Mouse (Mus musculus) heart, embryonic 13.5 days (tissue): ENCODE measurements at regions not wholly inside any gene's neighbourhood (a gene's known extent, or its start where the extent isn't known, plus 50 kb on each side); places are given as distances from the start of the nearest gene placed in this dataset.

ENCODE experiments used
- ATAC-seq: fragments of 200-750 bp; cut with Nextera tagmentation; 2 replicates; pipeline ENCODE4 v1.8.0; 2017; ENCODE audit warnings: moderate TSS enrichment; ENCODE audit not compliant: insufficient number of reproducible peaks, low FRiP score, low TSS enrichment; ENCODE audit errors: extremely low read depth
- H3K27ac ChIP-seq: fragments of 300-500 bp; sonication (generic); replicated peaks from 2 replicates; pipeline ENCODE4 v1.5.1; 2015; ENCODE audit warnings: moderate library complexity, mild to moderate bottlenecking, inconsistent platforms
- H3K27me3 ChIP-seq: fragments of 300-500 bp; sonication (generic); replicated peaks from 2 replicates; pipeline ENCODE4 v1.6.1; 2015; ENCODE audit warnings: mild to moderate bottlenecking, inconsistent platforms
- H3K36me3 ChIP-seq: fragments of 300-500 bp; sonication (generic); 2 replicates; pipeline ENCODE4 v1.6.1; 2015; ENCODE audit warnings: mild to moderate bottlenecking, inconsistent platforms
- H3K4me1 ChIP-seq: fragments of 300-500 bp; sonication (generic); 2 replicates; pipeline ENCODE4 v1.6.1; 2015; ENCODE audit warnings: inconsistent platforms
- H3K4me2 ChIP-seq: fragments of 300-500 bp; sonication (generic); 2 replicates; pipeline ENCODE4 v1.6.1; 2015; ENCODE audit warnings: inconsistent platforms, mild to moderate bottlenecking, moderate library complexity
- H3K4me3 ChIP-seq: fragments of 300-500 bp; sonication (generic); 2 replicates; pipeline ENCODE4 v1.5.1; 2015; ENCODE audit warnings: moderate library complexity, mild to moderate bottlenecking, inconsistent platforms
- H3K9ac ChIP-seq: fragments of 300-500 bp; sonication (generic); 2 replicates; pipeline ENCODE4 v1.6.1; 2015; ENCODE audit warnings: inconsistent platforms, mild to moderate bottlenecking, moderate library complexity
- H3K9me3 ChIP-seq: fragments of 300-500 bp; sonication (generic); 2 replicates; pipeline ENCODE4 v1.6.1; 2016; ENCODE audit warnings: inconsistent platforms
- WGBS: fragments of 180-500 bp; shearing (Covaris S2); methylation state at CpG from one replicate; pipeline ENCODE4 v1.1.7; 2015; ENCODE audit warnings: mixed read lengths; 5-methylcytosine and 5-hydroxymethylcytosine counted together

DNA sequence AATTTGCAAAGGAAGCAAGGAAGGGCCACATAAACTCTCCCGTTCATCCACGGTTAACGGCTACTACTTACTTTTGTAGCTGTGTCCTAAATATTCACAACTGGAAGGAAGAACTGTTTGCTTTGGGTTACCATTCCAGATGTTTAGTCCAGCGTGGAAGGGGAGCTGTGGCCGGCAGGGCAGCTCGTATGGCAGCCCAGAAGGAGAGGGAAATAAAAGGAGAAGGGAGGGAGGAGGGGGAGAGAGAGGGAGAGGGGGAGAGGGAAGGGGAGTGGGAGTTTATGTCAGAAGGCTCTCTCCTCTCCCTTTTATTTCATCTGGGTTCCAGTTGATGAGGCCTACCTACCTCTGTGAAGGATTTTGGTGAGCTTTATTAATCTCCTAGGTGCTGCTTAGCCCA, 110.2 kb downstream of the Emp1 start:
- Histone ChIP-seq H3K36me3 (no peaks in the 10 kb centered on the region), H3K4me1 (no peaks in the 10 kb centered on the region), H3K4me3 (no peak overlapping the region), H3K9me3 (no peaks in the 10 kb centered on the region), H3K4me2 (no peak overlapping the region), H3K9ac (no peak overlapping the region), H3K27me3 (no peaks in the 10 kb centered on the region), H3K27ac (no peak overlapping the region)
- ATAC-seq: no peak
- 63% methylated on average over 6 of the region's 6 CpGs for WGBS

DNA sequence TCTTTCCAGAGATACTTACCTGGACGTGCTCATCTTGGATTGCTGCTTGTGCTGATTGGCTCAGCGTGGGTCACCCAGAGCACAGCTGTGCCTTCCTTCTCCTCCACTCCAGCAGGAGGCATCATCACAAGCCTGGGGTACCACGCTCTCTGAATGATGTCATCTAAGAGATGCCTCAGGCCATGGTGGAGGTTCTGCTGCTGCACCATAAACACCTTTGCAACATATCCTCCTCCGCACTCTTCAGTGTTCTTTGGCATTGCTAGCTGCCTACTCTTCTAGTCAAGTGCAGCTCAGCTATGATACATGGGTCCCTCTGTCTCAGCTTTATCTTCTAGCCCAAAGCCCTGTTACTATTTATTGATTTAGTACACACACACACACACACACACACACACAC, 110.8 kb downstream of the Emp1 start:
- ATAC-seq: no peak
- no peak overlapping the region for H3K4me2 ChIP-seq
- 79% methylated on average over 4 of the region's 4 CpGs for WGBS

DNA sequence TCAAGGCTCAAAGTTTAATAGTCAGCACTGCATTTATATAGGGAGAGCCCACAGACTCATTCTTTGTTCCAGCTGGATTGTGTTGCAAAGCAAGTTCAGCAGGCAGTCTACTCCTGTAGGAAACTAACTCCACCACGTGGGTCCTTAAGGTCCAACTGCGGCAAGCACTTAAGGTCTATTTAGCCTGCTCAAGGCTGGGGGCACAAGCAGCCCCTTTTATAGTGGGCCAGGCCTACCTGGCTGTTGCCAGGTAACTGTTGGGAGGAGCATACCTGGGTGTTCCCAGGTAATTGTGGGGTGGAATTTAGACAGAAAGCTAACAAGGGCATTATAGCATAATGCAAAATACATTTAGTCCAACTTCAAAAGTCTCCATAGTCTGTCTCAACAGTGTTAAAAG, 126.5 kb downstream of the Emp1 start:
- H3K36me3 ChIP-seq: no peaks in the 10 kb centered on the region
- H3K27me3 ChIP-seq: no peaks in the 10 kb centered on the region
- H3K4me2 ChIP-seq: no peak overlapping the region
- 62% methylated on average over 2 of the region's 2 CpGs for WGBS
- no peak overlapping the region for H3K9ac ChIP-seq
- ATAC-seq: no peak
- H3K27ac ChIP-seq: no peak overlapping the region
- H3K9me3 ChIP-seq: no peaks in the 10 kb centered on the region
- H3K4me1 ChIP-seq: peaks cover 6% of the 10 kb centered on the region
- H3K4me3 ChIP-seq: no peak overlapping the region

More for the DNA sequence above, 110.8 kb downstream of the Emp1 start:
- no peaks in the 10 kb centered on the region for H3K36me3 ChIP-seq
- H3K4me1 ChIP-seq: no peaks in the 10 kb centered on the region
- no peak overlapping the region for H3K27ac ChIP-seq
- no peaks in the 10 kb centered on the region for H3K9me3 ChIP-seq
- H3K27me3 ChIP-seq: no peaks in the 10 kb centered on the region
- no peak overlapping the region for H3K9ac ChIP-seq
- H3K4me3 ChIP-seq: no peak overlapping the region

DNA sequence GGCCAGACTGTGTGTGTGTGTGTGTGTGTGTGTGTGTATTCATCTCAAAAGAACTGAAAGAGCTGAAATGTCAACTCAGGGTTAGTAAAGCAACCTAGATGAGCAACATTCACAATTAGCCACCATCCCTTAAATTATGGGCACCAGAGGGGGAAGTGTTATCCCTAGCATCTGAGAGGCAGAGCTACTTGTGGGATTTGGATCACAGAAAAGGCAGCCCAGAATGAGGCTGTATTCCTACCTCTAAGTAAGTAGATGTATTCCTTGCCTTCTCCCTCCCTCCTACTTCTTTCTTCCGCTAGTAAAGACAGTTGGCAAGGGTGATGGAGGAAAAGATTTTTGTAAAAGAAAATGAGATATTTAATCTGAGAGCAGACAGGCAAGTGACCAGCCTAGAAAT, 131.6 kb downstream of the Emp1 start:
- H3K4me2 ChIP-seq: no peak overlapping the region
- no peaks in the 10 kb centered on the region for H3K4me1 ChIP-seq
- H3K9me3 ChIP-seq: no peaks in the 10 kb centered on the region
- no peaks in the 10 kb centered on the region for H3K27me3 ChIP-seq
- WGBS: 70% methylated on average over 1 of the region's 1 CpGs
- H3K9ac ChIP-seq: no peak overlapping the region
- H3K4me3 ChIP-seq: no peak overlapping the region
- no peak for ATAC-seq
- no peaks in the 10 kb centered on the region for H3K36me3 ChIP-seq
- no peak overlapping the region for H3K27ac ChIP-seq

DNA sequence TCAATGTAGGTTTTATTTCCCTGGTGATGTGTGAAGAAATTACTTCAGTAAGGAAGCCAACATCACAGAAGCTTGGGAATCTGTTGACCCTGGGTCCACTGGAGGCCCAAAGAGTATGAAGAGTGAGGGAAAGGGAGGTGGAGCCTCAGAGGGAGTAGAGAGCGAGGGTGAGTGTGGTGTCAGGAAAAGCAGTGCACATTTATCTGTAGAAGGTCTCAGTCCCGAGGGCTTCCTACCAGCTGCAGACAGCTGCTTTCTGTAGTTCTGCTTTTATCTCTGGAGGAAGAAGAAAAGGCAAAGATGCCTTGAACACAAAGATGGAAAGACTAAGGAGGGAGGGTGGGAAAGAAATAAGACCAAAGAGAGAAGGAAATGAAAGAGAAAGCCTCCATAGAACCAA, 133.5 kb downstream of the Emp1 start:
- no peak for ATAC-seq
- no peaks in the 10 kb centered on the region for H3K27me3 ChIP-seq
- no peak overlapping the region for H3K27ac ChIP-seq
- no peaks in the 10 kb centered on the region for H3K4me1 ChIP-seq
- H3K36me3 ChIP-seq: no peaks in the 10 kb centered on the region
- H3K9ac ChIP-seq: no peak overlapping the region
- WGBS: 42% methylated on average over 2 of the region's 2 CpGs
- no peak overlapping the region for H3K4me2 ChIP-seq
- no peak overlapping the region for H3K4me3 ChIP-seq
- no peaks in the 10 kb centered on the region for H3K9me3 ChIP-seq

DNA sequence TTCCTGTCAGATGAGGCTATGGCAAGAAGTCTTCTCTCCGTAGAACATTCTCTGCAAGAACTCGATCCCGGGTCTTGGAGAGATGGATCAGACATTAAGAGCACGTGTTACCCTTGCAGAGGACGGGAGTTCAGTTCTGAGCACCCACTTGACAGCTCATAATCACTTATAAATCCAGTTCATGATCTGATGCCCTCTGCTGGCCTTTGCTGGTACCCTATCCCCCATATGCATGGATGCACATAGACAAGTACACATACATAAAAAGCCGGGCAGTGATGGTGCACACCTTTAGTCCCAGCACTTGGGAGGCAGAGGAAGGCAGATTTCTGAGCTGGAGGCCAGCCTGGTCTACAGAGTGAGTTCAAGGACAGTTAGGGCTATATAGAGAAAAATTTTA, 136.2 kb downstream of the Emp1 start:
- H3K9me3 ChIP-seq: no peaks in the 10 kb centered on the region
- H3K4me3 ChIP-seq: no peak overlapping the region
- no peaks in the 10 kb centered on the region for H3K4me1 ChIP-seq
- no peak overlapping the region for H3K27ac ChIP-seq
- ATAC-seq: no peak
- H3K27me3 ChIP-seq: no peaks in the 10 kb centered on the region
- no peak overlapping the region for H3K4me2 ChIP-seq
- no peaks in the 10 kb centered on the region for H3K36me3 ChIP-seq
- H3K9ac ChIP-seq: no peak overlapping the region
- 85% methylated on average over 6 of the region's 6 CpGs for WGBS

DNA sequence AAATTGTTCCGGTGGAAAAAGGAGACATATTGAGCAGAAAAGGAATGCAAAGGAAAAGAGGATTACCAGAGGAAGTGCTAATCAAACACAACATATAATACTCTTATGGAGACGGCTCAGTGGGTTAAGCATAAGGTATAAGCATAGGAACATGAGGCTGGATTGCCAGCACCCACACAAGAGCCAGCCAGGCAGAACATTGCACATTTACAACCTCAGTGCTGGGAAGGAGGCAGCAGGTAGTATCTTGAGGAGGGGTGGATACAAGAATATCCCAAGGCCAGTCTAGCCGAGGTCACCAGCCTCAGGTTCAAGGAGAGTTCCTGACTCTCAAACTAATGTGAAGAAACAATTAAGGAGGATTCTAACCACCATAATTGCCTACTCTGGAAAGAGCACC, 138.0 kb downstream of the Emp1 start:
- no peak overlapping the region for H3K9ac ChIP-seq
- H3K36me3 ChIP-seq: no peaks in the 10 kb centered on the region
- no peaks in the 10 kb centered on the region for H3K4me1 ChIP-seq
- no peak overlapping the region for H3K27ac ChIP-seq
- no peak for ATAC-seq
- no peak overlapping the region for H3K4me3 ChIP-seq
- H3K9me3 ChIP-seq: no peaks in the 10 kb centered on the region
- H3K4me2 ChIP-seq: no peak overlapping the region
- H3K27me3 ChIP-seq: no peaks in the 10 kb centered on the region
- WGBS: 65% methylated on average over 3 of the region's 3 CpGs

DNA sequence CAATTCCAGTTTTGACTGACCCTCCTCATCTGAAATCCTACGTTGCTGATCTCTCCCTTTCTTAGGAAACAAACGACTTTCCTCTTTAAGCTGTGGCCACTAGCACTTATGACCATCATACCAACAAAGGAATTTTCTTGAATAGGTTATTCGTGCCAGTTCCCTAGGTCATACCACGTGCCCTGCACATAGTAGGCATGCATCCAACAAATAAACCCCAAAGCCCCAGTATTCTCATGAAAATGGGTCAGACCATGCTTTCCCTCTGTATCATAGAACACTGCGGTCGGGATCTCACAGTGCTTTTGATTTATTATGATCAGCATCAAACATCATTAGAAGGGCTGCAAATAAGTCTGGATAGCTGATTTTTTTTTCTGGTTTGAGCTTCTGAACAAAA, 139.4 kb downstream of the Emp1 start:
- Histone ChIP-seq H3K36me3 (no peaks in the 10 kb centered on the region), H3K4me1 (no peaks in the 10 kb centered on the region), H3K4me3 (no peak overlapping the region), H3K9ac (no peak overlapping the region), H3K4me2 (no peak overlapping the region), H3K27me3 (no peaks in the 10 kb centered on the region), H3K9me3 (no peaks in the 10 kb centered on the region), H3K27ac (no peak overlapping the region)
- WGBS: 84% methylated on average over 6 of the region's 6 CpGs
- ATAC-seq: no peak

DNA sequence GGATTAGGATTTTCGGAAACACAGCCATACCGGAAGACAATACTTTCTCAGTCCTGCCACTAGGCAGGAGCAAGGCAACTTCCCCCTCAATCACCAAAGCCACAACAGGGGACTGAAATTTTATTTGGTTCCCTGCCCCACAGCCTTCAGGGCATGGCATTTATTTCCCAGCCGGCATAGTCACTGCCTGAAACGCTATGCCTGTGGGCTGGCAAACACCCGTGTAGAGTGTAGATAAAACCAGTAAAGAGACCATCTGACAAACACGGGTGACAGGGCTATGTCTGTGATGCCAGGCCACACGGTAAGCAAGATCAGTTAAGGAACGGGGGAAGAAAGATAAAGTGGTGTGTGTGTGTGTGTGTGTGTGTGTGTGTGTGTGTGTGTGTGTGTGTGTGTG, 140.1 kb downstream of the Emp1 start:
- Histone ChIP-seq H3K27me3 (no peaks in the 10 kb centered on the region), H3K9ac (no peak overlapping the region), H3K4me3 (no peak overlapping the region), H3K9me3 (no peaks in the 10 kb centered on the region), H3K4me2 (no peak overlapping the region), H3K36me3 (no peaks in the 10 kb centered on the region), H3K4me1 (no peaks in the 10 kb centered on the region), H3K27ac (no peak overlapping the region)
- ATAC-seq: no peak
- WGBS: 49% methylated on average over 8 of the region's 8 CpGs

DNA sequence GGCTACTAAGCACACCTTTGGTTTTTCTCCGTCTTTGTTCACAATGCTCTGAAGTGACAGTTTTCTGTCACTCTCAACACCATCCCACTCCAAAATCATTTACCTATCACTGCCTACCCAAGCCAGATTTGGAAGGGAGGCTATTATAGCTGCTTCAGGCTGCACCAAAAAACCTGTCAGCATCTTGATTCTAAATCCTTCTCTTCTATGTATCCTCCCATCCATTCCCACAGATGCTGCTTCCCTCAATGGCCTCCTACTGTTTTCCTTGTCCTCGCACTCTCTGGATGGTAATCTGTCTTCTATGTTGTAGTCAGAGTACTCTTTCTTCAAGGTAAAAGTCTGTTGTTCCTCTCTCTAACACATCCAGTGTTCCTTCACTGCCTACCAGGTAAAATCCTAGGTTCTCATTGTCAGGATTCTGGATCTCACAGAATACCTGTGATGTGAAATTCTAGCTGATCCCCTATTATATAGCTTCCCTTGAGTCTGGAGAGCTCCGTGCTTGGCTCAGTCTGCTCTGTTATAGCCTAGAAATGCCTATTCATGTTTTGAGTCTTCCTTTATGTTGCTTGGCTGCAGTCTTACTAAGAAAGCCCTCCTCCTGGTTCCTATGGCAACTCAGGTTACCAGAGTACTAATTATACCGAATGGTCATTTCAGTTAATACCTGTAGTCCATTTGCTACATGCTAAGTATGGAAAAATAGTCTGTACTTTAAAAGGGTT, 156.5 kb downstream of the Emp1 start:
- no peaks in the 10 kb centered on the region for H3K27me3 ChIP-seq
- H3K4me1 ChIP-seq: no peaks in the 10 kb centered on the region
- no peaks in the 10 kb centered on the region for H3K9me3 ChIP-seq
- no peaks in the 10 kb centered on the region for H3K36me3 ChIP-seq
- 68% methylated on average over 4 of the region's 4 CpGs for WGBS
- ATAC-seq: no peak
- H3K4me3 ChIP-seq: no peak overlapping the region
- no peak overlapping the region for H3K4me2 ChIP-seq
- no peak overlapping the region for H3K9ac ChIP-seq
- H3K27ac ChIP-seq: no peak overlapping the region

DNA sequence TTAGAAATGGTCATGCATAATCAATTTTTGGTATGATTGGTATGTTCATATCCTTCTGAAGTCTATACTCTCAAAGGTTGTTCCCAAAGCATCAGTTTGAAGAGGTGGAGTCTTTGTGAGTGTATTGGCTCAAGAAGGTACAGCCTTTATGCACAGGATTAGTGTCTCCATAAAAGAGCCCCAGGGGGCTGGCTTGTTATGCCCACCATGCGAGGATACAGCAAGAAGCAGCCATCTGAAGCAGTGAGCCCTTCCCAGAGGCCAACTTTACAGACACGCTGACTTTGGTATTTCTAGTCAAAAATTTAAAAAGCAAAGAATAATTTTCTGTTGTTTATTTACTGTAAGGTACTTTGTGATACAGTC, 157.1 kb downstream of the Emp1 start:
- Histone ChIP-seq H3K36me3 (no peaks in the 10 kb centered on the region), H3K4me2 (no peak overlapping the region), H3K4me1 (no peaks in the 10 kb centered on the region), H3K27me3 (no peaks in the 10 kb centered on the region), H3K4me3 (no peak overlapping the region), H3K27ac (no peak overlapping the region), H3K9me3 (no peaks in the 10 kb centered on the region), H3K9ac (no peak overlapping the region)
- 76% methylated on average over 2 of the region's 2 CpGs for whole genome bisulfite sequencing
- ATAC-seq: no peak

DNA sequence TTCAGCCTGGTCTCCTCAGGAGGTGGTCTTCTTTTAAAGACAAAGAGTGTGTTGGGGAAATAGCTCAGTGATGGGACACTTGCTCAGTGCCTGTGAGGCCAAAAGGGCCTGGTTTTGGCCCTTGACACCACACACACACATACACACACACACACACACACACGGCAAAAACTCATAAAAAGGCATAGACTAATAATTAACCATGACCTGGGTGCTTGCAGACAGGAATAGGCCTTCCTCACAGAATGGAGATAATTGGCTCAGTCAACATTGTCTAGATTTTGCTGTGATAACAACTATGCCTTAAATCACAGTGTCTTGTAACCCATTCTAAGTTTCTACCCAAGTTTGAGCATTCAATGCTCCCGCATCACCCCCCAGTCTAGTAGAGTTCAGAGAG, 158.5 kb downstream of the Emp1 start:
- H3K4me3 ChIP-seq: no peak overlapping the region
- no peak overlapping the region for H3K4me2 ChIP-seq
- 81% methylated on average over 2 of the region's 2 CpGs for WGBS

More for the DNA sequence above, 158.5 kb downstream of the Emp1 start:
- Histone ChIP-seq H3K9ac (no peak overlapping the region), H3K27ac (no peak overlapping the region), H3K27me3 (no peaks in the 10 kb centered on the region), H3K36me3 (no peaks in the 10 kb centered on the region), H3K9me3 (no peaks in the 10 kb centered on the region), H3K4me1 (peaks cover 8% of the 10 kb centered on the region)
- ATAC-seq: no peak
